Mouse (Mus musculus): ENCODE measurements around the gene Cgnl1. TPM values are rescaled to one million over a fixed set of nuclear protein-coding genes. Genes with fewer than 3 reads are reported as not detected.
A peak's percentile ranks its signal among the peaks of the same experiment; 100 is the strongest.

Cgnl1 gene
- total RNA-seq, 2 experiments from 2014 or later, result 8.5 to 9.3 TPM

DNA sequence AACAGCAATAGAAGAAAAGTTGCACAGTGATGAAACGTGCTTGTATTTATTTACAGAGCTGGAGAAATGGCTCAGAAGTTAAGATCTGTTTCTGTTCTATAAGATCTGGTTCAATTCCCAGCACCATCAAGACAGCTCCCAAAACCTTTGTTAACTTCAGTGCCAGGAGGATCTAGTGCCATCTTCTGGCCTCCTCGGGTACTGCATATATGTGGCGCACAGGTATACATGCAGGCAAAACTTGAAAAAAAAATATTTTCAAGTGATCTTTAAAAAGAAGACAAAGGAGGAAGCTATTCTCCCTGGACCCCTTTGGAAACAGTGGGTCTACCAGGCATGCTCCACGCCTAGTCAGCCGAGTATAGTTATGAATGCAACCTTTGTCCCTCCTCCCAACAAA lies 936 bp upstream of the Cgnl1 start:
- DNase-seq, result peak; percentile 34
- intact Hi-C loops (cut with DNase I; ENCODE audit: low total_unique reads), result loop anchor here (10.0 kb wide), 1 partner anchor 128 kb away; no protein-coding TSS in a partner anchor

DNA sequence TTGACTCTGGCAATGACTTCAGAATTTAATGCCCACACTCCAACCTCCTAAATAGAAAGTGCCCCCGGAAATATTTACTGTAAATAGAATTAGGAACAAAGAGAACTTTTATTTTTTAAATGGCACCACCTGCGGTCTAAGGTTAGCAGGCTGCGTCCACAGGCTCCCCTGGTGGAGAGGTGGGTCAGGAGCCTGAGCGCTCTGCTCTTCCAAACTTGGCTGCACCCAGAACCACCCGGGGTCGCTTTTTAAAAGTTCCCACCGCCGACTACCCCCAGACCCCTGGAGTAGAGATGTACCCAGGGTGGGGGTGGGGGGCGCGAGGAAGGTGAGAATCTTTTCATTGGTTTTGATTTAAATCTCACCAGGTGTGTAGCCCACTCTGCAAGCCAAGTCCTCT lies 918 bp downstream of the Cgnl1 start:
- no peak for DNase-seq
- intact Hi-C loops (cut with DNase I; ENCODE audit: low total_unique reads), result loop anchor here (10.0 kb wide), 1 partner anchor 126 kb away; no protein-coding TSS in a partner anchor

- no peak for DNase-seq
- intact Hi-C loops (cut with DNase I; ENCODE audit: low total_unique reads), result loop anchor here (10.0 kb wide), 1 partner anchor 125 kb away; no protein-coding TSS in a partner anchor
Measured at GRCm38 (mm10) chr9:71769701-71770100, 1.7 kb downstream of the Cgnl1 start.

DNA sequence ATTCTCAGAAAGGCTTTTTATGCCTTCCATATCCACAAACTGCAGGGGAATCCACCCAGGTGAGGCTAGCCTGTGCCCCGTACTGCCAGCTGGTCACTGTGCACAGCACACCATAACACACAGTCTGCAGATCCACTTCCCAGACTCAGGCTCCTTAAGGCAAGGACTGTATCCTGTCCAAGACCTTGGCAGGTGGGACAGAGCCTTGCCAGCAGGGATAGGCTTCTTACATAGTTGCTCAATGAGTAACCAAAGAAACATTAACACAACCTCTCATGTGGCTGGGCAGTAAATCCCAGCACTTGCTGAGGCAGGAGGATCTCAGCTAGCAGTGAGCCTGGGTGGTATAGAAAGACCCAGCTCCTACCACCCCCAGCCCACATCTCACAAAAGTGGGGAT lies 3.3 kb downstream of the Cgnl1 start:
- intact Hi-C loops (cut with DNase I; ENCODE audit: low total_unique reads), result no loop called here
- DNase-seq, result no peak

- intact Hi-C loops (cut with DNase I; ENCODE audit: low total_unique reads), result no loop called here
- DNase-seq, result no peak
Measured at GRCm38 (mm10) chr9:71766902-71767301, 4.5 kb downstream of the Cgnl1 start.

GRCm38 (mm10) chr9:71766306-71766705 lies 5.1 kb downstream of the Cgnl1 start:
- intact Hi-C loops (cut with DNase I; ENCODE audit: low total_unique reads), result no loop called here

DNA sequence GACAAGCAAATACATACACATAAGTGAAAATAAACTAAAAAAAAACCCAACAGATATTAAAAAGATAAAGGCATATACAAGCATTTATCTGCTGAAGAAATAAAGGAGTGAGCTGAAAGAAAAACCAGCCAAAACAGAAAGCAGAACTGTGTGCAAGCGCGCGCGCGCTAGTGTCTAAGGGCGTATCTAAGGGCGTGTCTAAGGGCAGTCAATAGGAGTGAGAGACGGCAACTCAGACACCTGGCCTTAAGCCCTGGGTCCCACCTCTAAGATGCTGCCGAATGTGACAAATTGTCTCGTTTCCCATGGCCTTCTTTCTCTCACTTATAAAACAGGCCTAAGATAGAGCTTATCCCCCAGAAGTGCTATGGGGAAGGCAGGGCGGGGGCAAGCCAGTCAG lies 6.9 kb downstream of the Cgnl1 start:
- intact Hi-C loops (cut with DNase I; ENCODE audit: low total_unique reads), result no loop called here

More at GRCm38 (mm10) chr9:71766306-71766705, 5.1 kb downstream of the Cgnl1 start:
- no peak for DNase-seq

GRCm38 (mm10) chr9:71763273-71763672 lies 8.1 kb downstream of the Cgnl1 start:
- no peak for DNase-seq
- intact Hi-C loops (cut with DNase I; ENCODE audit: low total_unique reads), result no loop called here

More for the DNA sequence above, 6.9 kb downstream of the Cgnl1 start:
- DNase-seq, result no peak

DNA sequence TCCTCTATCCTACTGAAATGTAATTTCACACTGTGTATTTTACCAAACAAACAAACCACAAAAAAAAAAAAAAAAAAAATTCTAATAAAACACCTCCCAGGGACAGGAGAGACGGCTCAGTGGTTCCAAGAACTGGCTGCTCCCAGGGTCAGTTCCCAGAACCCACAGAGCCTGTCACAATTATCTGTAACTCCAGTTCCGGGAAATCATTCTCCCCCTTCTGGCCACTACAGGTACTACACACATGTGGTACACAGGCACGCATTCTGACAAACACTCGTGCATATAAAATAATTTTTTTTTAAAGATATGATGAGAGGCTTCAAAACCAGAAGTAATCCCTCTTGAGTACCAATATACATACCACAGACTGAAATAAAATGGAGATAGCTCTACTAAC lies 9.7 kb downstream of the Cgnl1 start:
- intact Hi-C loops (cut with DNase I; ENCODE audit: low total_unique reads), result no loop called here
- DNase-seq, result no peak

DNA sequence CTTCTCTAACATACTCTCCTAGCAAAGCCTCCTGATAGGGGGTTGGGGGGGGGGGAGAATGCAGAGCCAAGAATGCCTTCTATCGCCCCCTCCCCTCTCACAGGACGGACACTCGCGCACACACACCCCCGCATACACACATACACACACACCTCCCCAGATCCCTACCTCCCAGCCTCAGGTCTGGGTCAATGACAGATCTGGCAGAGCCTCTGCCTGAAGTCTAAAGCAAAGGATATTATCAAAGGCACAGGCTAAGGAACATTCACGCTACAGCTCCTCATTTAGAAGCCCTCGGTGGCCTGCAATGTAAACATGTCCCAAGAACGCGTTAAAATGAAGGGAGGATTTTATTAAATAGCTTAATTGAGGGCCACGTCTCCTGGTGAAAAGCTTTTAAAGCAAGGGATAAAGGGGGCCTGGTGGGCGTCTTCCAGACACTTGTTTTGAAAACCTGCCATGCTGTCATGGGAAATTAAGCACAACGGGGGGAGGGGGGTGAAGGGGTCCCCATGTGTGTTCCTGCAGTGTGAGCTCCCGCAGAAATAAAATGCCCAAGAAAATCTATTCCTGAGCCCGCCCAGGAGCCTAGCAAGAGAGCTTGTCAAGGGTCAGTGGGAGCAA lies 10.8 kb downstream of the Cgnl1 start:
- intact Hi-C loops (cut with DNase I; ENCODE audit: low total_unique reads), result no loop called here

GRCm38 (mm10) chr9:71759893-71760292 lies 11.5 kb downstream of the Cgnl1 start:
- intact Hi-C loops (cut with DNase I; ENCODE audit: low total_unique reads), result no loop called here
- no peak for DNase-seq

More for the DNA sequence above, 10.8 kb downstream of the Cgnl1 start:
- DNase-seq, result no peak

DNA sequence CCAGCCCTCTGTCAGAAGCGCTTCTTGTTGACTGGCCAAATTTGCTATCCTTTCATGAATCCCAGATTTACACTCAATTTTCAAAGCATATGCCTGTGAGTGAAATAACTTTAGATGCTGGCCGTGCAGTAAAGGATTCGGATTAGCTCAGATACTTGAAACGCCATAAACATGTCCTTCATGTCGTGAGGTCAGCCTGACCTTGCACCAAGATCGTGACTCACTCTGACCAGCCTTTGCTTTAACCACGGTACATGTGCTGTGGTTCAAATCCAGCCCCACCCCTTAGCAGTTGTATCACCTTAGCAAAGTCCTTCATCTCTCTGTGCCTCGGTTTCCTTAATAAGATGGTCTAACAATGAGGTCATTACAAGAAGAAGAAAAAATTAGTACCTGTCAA lies 14.0 kb downstream of the Cgnl1 start:
- no peak for DNase-seq

GRCm38 (mm10) chr9:71756916-71757315 lies 14.5 kb downstream of the Cgnl1 start:
- DNase-seq, result peak; percentile 39
- intact Hi-C loops (cut with DNase I; ENCODE audit: low total_unique reads), result no loop called here

More for the DNA sequence above, 14.0 kb downstream of the Cgnl1 start:
- intact Hi-C loops (cut with DNase I; ENCODE audit: low total_unique reads), result no loop called here

DNA sequence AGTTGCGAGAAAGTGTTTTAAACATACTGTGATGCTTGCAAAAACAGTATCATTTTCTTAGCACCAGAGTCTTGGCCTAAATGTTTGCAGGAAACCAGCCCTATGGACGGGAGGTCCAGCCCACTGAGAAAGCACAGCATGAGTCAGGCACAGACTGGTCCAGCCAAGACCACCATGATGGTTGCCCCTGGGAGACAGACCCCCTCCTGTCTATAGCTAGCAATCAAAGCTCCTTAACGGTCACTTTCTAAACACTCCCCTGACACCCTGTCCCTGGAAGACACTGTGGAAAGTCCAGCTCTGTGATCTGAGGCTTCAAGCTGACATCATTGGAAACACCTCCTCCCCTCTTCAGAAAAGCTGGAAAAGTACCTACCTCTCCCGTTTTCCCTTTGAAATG lies 17.4 kb downstream of the Cgnl1 start:
- DNase-seq, result no peak
- intact Hi-C loops (cut with DNase I; ENCODE audit: low total_unique reads), result no loop called here

- intact Hi-C loops (cut with DNase I; ENCODE audit: low total_unique reads), result no loop called here
- DNase-seq, result no peak
Measured at GRCm38 (mm10) chr9:71753529-71753928, 17.9 kb downstream of the Cgnl1 start.

DNA sequence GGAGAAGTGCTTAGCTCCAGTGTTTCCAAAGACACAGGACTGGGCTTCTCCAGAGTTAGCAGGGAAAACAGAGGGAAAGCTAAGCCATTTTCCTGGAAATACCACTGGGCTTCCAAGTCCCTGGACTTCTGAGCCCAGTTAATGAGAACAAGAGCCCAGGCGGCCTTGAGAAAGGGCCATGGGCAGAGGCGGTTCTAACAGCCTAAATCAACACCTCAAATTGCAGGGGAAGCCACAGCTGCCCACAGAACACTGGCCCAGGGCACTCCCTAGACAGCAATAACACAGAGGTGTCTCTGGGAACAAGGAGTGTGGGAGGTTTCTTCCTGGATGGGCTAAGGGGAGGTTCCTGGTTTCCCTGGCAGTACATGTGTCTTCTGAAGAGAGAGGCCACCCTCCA lies 18.3 kb downstream of the Cgnl1 start:
- intact Hi-C loops (cut with DNase I; ENCODE audit: low total_unique reads), result no loop called here
- no peak for DNase-seq

DNA sequence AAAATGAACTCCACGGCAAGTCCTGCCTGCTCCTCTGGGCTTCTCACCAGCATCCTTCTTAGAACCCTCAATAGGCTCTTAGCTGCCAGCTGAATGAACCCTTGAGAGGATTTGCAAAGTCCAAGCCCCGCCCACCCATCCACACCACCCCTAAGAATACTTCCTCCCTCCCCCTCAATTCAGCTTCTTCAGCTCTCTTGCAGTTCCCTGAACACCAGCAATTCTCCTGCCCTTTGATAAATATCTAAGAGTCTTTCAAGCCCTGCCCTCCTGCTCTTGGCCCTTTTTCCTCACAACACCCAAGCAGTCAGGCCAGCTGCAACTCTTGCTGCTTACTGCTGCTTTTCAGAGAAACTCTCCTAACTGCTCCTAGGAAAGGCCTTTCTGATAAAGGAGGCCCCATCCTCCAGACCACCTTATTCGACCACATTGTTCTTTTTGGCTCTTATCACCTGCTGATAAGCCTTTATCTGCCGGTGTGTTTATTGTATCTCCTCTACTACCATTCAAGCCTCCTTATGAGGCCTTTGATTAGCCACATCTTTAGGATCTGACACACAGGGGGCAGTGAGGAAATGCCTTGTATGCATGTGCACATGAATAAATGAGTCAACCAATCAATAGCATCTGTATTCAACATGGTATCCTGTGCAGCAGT lies 21.3 kb downstream of the Cgnl1 start:
- intact Hi-C loops (cut with DNase I; ENCODE audit: low total_unique reads), result no loop called here
- peak; percentile 10 for DNase-seq

DNA sequence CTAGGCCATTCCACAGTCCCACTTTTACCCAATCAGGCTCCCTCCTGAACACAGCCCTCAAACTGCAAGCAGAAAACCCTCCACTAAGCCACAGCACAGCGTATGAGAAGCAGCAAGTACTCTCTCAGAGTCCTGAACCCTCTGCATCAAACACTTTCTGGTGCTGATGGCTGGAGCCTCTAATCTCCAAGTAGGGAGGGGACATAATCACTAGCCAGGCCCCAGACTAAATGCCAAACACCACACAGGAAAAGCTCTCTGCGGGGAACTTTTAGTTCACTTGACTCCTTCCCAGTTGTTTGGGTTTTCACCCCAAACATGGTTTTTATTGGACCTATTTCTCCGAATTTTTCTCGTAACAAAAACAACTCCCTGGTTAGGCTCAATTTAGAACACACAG lies 25.0 kb downstream of the Cgnl1 start:
- DNase-seq, result peak; percentile 14
- intact Hi-C loops (cut with DNase I; ENCODE audit: low total_unique reads), result no loop called here

DNA sequence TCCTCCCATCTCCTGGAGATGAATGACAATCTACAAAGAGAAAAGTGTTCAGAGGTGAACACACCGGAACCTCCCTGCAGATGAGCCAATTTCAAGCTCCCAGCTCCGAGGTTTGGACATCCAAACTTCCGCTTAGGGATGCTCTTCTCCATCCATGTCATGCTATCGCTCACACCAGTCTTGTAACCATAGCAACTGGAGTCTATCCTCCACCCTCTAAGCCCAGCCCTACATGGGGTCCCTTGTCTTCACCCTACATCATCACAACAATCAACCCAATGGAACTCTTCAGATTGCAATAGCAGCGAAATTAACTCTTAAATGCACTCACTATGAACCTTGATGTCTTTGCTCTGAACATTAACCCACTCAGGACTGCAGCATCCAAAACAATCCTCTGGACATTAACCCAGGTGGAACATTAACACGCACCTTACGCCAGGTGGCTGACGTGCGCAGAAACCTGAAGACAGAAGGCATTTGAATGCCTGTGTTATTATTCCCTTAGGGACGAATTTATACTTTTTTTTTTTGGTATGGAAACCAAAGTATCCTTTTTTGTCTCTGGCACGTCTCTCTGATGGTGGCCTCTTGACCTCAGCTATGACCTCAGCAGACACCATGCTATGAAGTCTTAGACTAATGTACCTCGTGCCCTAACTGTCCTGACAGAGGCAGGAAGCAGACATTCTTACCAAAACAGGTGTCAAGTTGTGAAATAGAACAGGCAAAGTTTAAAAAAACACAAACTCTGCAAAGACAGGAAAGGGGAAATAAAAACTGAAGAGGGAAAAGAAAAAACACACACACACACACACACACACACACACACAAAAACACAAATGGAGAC lies 33.1 kb downstream of the Cgnl1 start:
- DNase-seq, result no peak
- intact Hi-C loops (cut with DNase I; ENCODE audit: low total_unique reads), result no loop called here

- intact Hi-C loops (cut with DNase I; ENCODE audit: low total_unique reads), result no loop called here
- no peak for DNase-seq
Measured at GRCm38 (mm10) chr9:71737257-71738023, 34.0 kb downstream of the Cgnl1 start.
